Mouse (Mus musculus): ENCODE data around the gene 9530077C05Rik.
"Not testable (repeated sequence)": the region's sequence is repeated elsewhere in the genome, so short reads cannot be mapped to it uniquely, and the experiment has no call there.

- TF ChIP-seq CTCF (IDR thresholded peaks at IDR 0.05; ENCODE audit: control insufficient read depth, insufficient read depth, low read length); POLR2A (IDR thresholded peaks at IDR 0.05; ENCODE audit: borderline replicate concordance, control insufficient read depth, low read depth, low read length): not testable (repeated sequence)
These were observed 3.0 kb upstream of the 9530077C05Rik start for GRCm38 (mm10) chr9:22408344-22408743.

Data from bone marrow, adult 2 months (tissue).